Mouse (Mus musculus): ENCODE data around the gene Nyap2. TPM values are rescaled to one million over a fixed set of nuclear protein-coding genes. Genes with fewer than 3 reads are reported as not detected.

Nyap2 gene
- polyA plus RNA-seq, 1 experiment from 2014 or later, result 45.7 TPM

GRCm38 (mm10) chr1:81145576-81145975, 68.8 kb downstream of the Nyap2 start:
- no peak for ATAC-seq (ENCODE audit: low read depth)
- no peak overlapping the region for H3K4me3 ChIP-seq (ENCODE audit: low read depth, low read length)
- no peaks in the 10 kb centered on the region for H3K27me3 ChIP-seq (ENCODE audit: control insufficient read depth, insufficient read depth, low read length)
- no peaks in the 10 kb centered on the region for H3K9me3 ChIP-seq (ENCODE audit: control insufficient read depth, low read length)
- no peak overlapping the region for H3K9ac ChIP-seq (replicated peaks; ENCODE audit: low read depth, low read length)
- H3K4me2 ChIP-seq (ENCODE audit: low read depth, low read length), result no peak overlapping the region
- H3K27ac ChIP-seq (ENCODE audit: low read depth, low read length), result no peak overlapping the region
- no peaks in the 10 kb centered on the region for H3K4me1 ChIP-seq (ENCODE audit: control insufficient read depth, insufficient read depth, low read length)
- no peaks in the 10 kb centered on the region for H3K36me3 ChIP-seq (ENCODE audit: control insufficient read depth, insufficient read depth, low read length)

DNA sequence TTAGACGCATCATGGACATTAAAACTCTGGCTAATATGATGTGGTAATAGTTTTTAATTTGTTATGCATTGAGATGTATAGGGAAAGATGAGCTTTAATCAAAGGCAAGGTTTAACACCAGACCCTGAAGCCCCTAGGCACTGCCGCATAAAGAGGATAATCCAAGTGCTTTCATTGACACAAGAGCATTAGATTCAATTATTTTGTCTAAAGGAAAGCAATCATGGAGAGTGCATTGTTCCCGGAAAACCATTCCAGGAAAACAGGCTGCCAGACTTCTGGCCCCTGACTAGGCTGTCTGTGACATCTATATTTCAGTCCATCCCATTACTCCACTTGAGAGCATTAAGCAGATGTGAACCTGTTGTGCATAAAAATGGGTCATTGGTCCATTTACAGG, 92.5 kb downstream of the Nyap2 start:
- H3K9me3 ChIP-seq (ENCODE audit: control insufficient read depth, low read length), result no peaks in the 10 kb centered on the region
- H3K36me3 ChIP-seq (ENCODE audit: control insufficient read depth, insufficient read depth, low read length), result no peaks in the 10 kb centered on the region
- H3K4me3 ChIP-seq (ENCODE audit: low read depth, low read length), result no peak overlapping the region
- H3K27me3 ChIP-seq (ENCODE audit: control insufficient read depth, insufficient read depth, low read length), result no peaks in the 10 kb centered on the region
- WGBS, result 38% methylated on average over 3 of the region's 3 CpGs
- no peak overlapping the region for H3K9ac ChIP-seq (replicated peaks; ENCODE audit: low read depth, low read length)
- no peak for ATAC-seq (ENCODE audit: low read depth)
- no peak overlapping the region for H3K27ac ChIP-seq (ENCODE audit: low read depth, low read length)
- no peak overlapping the region for H3K4me2 ChIP-seq (ENCODE audit: low read depth, low read length)
- no peaks in the 10 kb centered on the region for H3K4me1 ChIP-seq (ENCODE audit: control insufficient read depth, insufficient read depth, low read length)

- no peaks in the 10 kb centered on the region for H3K36me3 ChIP-seq (ENCODE audit: control insufficient read depth, insufficient read depth, low read length)
- no peak overlapping the region for H3K27ac ChIP-seq (ENCODE audit: low read depth, low read length)
- H3K4me2 ChIP-seq (ENCODE audit: low read depth, low read length), result no peak overlapping the region
- no peaks in the 10 kb centered on the region for H3K4me1 ChIP-seq (ENCODE audit: control insufficient read depth, insufficient read depth, low read length)
- no peak overlapping the region for H3K4me3 ChIP-seq (ENCODE audit: low read depth, low read length)
- H3K27me3 ChIP-seq (ENCODE audit: control insufficient read depth, insufficient read depth, low read length), result no peaks in the 10 kb centered on the region
- no peaks in the 10 kb centered on the region for H3K9me3 ChIP-seq (ENCODE audit: control insufficient read depth, low read length)
- no peak overlapping the region for H3K9ac ChIP-seq (replicated peaks; ENCODE audit: low read depth, low read length)
- no peak for ATAC-seq (ENCODE audit: low read depth)
Observed at GRCm38 (mm10) chr1:81172703-81173102, 96.0 kb downstream of the Nyap2 start.

DNA sequence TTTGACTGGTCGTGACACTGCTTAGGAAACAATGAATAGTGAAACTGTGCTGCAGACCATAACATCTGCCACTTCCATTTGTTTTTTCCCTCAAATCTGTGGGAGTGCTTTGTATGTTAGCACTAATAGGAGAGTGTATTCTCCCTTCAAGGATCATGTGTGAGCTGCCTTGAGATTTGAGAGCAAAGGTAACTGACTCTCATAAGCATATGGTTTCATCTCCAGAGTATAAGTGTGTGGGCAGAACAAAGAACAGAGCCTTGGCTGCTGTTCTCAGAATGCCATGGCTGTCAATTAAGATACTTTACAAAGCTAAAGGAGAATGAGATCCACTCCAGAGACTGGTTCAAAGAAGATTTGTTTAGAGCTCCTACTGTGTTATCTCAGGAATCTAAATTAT, 96.6 kb downstream of the Nyap2 start:
- Histone ChIP-seq H3K4me1 (ENCODE audit: control insufficient read depth, insufficient read depth, low read length) (no peaks in the 10 kb centered on the region), H3K9me3 (ENCODE audit: control insufficient read depth, low read length) (no peaks in the 10 kb centered on the region), H3K27ac (ENCODE audit: low read depth, low read length) (no peak overlapping the region), H3K36me3 (ENCODE audit: control insufficient read depth, insufficient read depth, low read length) (no peaks in the 10 kb centered on the region), H3K9ac (replicated peaks; ENCODE audit: low read depth, low read length) (no peak overlapping the region), H3K4me2 (ENCODE audit: low read depth, low read length) (no peak overlapping the region), H3K4me3 (ENCODE audit: low read depth, low read length) (no peak overlapping the region), H3K27me3 (ENCODE audit: control insufficient read depth, insufficient read depth, low read length) (no peaks in the 10 kb centered on the region)
- 68% methylated on average over 1 of the region's 1 CpGs for WGBS
- no peak for ATAC-seq (ENCODE audit: low read depth)

DNA sequence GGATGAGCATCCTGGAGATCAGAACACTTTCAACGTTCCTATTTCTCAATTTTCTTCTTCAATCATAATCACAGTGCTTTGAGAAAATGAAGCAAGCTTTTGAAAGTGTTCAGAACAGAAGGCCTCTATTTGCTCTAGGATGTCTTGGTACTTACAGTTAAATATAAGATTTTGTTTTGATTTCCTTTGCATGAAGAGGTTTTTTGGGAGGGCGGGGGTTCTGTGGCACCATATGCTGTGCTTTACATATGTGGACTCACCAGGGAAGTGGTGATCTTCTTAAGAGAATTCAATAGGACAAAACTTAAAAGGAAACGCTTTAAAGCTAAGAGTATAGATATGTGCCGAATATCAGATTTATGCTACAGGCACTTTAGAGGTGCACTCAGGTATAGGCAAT, 103.0 kb downstream of the Nyap2 start:
- Histone ChIP-seq H3K9ac (replicated peaks; ENCODE audit: low read depth, low read length) (no peak overlapping the region), H3K36me3 (ENCODE audit: control insufficient read depth, insufficient read depth, low read length) (no peaks in the 10 kb centered on the region), H3K27ac (ENCODE audit: low read depth, low read length) (no peak overlapping the region), H3K27me3 (ENCODE audit: control insufficient read depth, insufficient read depth, low read length) (no peaks in the 10 kb centered on the region), H3K4me2 (ENCODE audit: low read depth, low read length) (no peak overlapping the region), H3K9me3 (ENCODE audit: control insufficient read depth, low read length) (no peaks in the 10 kb centered on the region), H3K4me3 (ENCODE audit: low read depth, low read length) (no peak overlapping the region), H3K4me1 (ENCODE audit: control insufficient read depth, insufficient read depth, low read length) (no peaks in the 10 kb centered on the region)
- WGBS, result 94% methylated on average over 4 of the region's 4 CpGs
- ATAC-seq (ENCODE audit: low read depth), result no peak

DNA sequence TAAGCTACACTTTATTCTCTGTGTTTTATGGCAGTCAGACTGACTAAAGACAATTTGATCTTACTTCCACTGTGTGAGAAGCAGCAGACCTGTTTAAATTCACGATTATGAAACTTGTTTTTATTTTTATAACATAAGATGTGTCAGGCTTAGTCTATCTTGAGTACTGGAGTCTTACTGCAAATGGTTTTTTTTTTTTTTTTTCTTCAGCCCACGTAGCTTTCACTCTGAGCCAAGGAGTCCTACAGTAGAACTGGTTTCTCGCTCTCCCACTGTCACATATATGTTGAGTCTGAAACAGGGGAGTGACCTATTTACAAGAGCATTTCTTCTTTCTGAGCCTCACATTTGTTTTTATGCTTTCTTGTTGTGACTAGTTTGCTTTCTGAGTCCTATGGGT, 103.9 kb downstream of the Nyap2 start:
- H3K27me3 ChIP-seq (ENCODE audit: control insufficient read depth, insufficient read depth, low read length), result no peaks in the 10 kb centered on the region
- no peaks in the 10 kb centered on the region for H3K4me1 ChIP-seq (ENCODE audit: control insufficient read depth, insufficient read depth, low read length)
- H3K36me3 ChIP-seq (ENCODE audit: control insufficient read depth, insufficient read depth, low read length), result no peaks in the 10 kb centered on the region
- H3K4me2 ChIP-seq (ENCODE audit: low read depth, low read length), result no peak overlapping the region
- ATAC-seq (ENCODE audit: low read depth), result no peak
- no peak overlapping the region for H3K4me3 ChIP-seq (ENCODE audit: low read depth, low read length)
- WGBS, result 82% methylated on average over 3 of the region's 3 CpGs
- H3K27ac ChIP-seq (ENCODE audit: low read depth, low read length), result no peak overlapping the region
- H3K9ac ChIP-seq (replicated peaks; ENCODE audit: low read depth, low read length), result no peak overlapping the region
- no peaks in the 10 kb centered on the region for H3K9me3 ChIP-seq (ENCODE audit: control insufficient read depth, low read length)

DNA sequence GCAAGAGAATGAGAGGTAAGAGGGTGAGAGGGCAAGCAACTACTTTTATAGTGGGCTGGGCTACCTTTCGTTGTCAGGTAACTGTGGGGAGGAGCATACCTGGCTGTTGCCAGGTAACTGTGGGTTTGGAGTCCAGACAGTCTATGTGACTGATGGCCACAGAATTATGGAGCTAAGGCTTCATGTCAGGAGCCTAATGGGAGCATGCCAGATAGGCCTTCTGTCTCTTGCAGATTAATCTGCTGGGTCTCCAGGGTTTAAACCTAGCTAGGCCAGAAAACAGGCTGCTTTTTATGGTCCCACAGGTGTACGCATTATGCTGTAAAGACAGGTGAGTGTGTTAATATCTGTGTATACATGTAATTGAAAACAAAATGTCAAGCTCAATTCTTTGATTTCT, 132.8 kb downstream of the Nyap2 start:
- 89% methylated on average over 2 of the region's 2 CpGs for WGBS
- Histone ChIP-seq H3K4me2 (ENCODE audit: low read depth, low read length) (no peak overlapping the region), H3K9ac (replicated peaks; ENCODE audit: low read depth, low read length) (no peak overlapping the region), H3K4me3 (ENCODE audit: low read depth, low read length) (no peak overlapping the region), H3K27ac (ENCODE audit: low read depth, low read length) (no peak overlapping the region), H3K27me3 (ENCODE audit: control insufficient read depth, insufficient read depth, low read length) (no peaks in the 10 kb centered on the region), H3K36me3 (ENCODE audit: control insufficient read depth, insufficient read depth, low read length) (no peaks in the 10 kb centered on the region), H3K9me3 (ENCODE audit: control insufficient read depth, low read length) (no peaks in the 10 kb centered on the region), H3K4me1 (ENCODE audit: control insufficient read depth, insufficient read depth, low read length) (no peaks in the 10 kb centered on the region)
- ATAC-seq (ENCODE audit: low read depth), result no peak

DNA sequence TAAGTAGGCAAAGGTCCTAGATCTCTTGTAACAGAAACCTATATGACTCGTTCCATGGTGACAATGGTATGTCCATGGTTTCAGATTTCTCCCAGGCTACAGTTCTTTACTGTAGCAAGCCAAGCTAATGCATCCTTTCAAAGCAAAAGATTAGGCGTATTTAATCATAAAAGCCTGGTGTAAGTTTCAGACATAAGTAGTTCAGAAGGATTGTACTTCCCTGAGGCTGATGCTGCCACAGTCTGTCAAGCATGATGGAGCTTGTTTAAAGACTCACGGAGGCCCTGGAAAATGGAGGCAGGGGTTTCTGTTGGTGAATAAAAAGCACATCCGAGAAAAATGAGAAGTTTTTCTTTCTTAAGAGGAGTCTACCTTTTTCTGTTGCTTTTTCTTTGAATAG, 134.7 kb downstream of the Nyap2 start:
- WGBS, result 87% methylated on average over 4 of the region's 4 CpGs
- Histone ChIP-seq H3K4me2 (ENCODE audit: low read depth, low read length) (no peak overlapping the region), H3K9me3 (ENCODE audit: control insufficient read depth, low read length) (no peaks in the 10 kb centered on the region), H3K27ac (ENCODE audit: low read depth, low read length) (no peak overlapping the region), H3K4me3 (ENCODE audit: low read depth, low read length) (no peak overlapping the region), H3K4me1 (ENCODE audit: control insufficient read depth, insufficient read depth, low read length) (no peaks in the 10 kb centered on the region), H3K36me3 (ENCODE audit: control insufficient read depth, insufficient read depth, low read length) (no peaks in the 10 kb centered on the region), H3K27me3 (ENCODE audit: control insufficient read depth, insufficient read depth, low read length) (no peaks in the 10 kb centered on the region), H3K9ac (replicated peaks; ENCODE audit: low read depth, low read length) (no peak overlapping the region)
- ATAC-seq (ENCODE audit: low read depth), result no peak

DNA sequence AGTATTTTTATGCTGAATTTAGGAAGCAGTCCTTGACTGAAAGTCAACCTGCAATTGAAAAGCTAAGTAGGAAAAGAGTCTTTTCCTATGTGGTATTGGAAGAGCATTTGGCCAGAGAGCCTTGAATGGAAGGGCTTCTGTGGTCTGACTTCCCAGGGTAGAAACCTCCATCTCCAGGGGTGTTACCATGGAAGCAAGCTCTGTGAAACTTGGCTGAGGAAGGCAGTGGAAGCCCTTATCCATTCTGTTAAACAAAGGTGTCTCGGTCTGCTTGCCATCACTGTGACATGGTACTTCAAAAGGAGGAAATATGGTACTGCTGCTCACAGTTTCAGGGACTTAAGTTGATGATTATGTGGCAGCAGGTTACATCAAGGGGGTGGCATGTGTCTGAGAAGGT, 143.0 kb downstream of the Nyap2 start:
- Histone ChIP-seq H3K4me2 (ENCODE audit: low read depth, low read length) (no peak overlapping the region), H3K27me3 (ENCODE audit: control insufficient read depth, insufficient read depth, low read length) (no peaks in the 10 kb centered on the region), H3K27ac (ENCODE audit: low read depth, low read length) (no peak overlapping the region), H3K9me3 (ENCODE audit: control insufficient read depth, low read length) (no peaks in the 10 kb centered on the region), H3K4me1 (ENCODE audit: control insufficient read depth, insufficient read depth, low read length) (no peaks in the 10 kb centered on the region), H3K9ac (replicated peaks; ENCODE audit: low read depth, low read length) (no peak overlapping the region), H3K36me3 (ENCODE audit: control insufficient read depth, insufficient read depth, low read length) (no peaks in the 10 kb centered on the region), H3K4me3 (ENCODE audit: low read depth, low read length) (no peak overlapping the region)
- WGBS, result 29% methylated on average over 1 of the region's 1 CpGs
- no peak for ATAC-seq (ENCODE audit: low read depth)
